Mouse (Mus musculus) stomach, embryonic 15.5 days (tissue): ENCODE data around the gene Pam16. TPM values are rescaled to one million over a fixed set of nuclear protein-coding genes. Genes with fewer than 3 reads are reported as not detected.

Experiments
- ATAC-seq: fragments of 200-750 bp; cut with Nextera tagmentation; 2 replicates; pipeline ENCODE4 v1.8.0; 2017; ENCODE audit warnings: low read depth, moderate number of reproducible peaks, moderate TSS enrichment; ENCODE audit not compliant: insufficient read depth, low FRiP score
- H3K27ac ChIP-seq: fragments of 300-500 bp; sonication (generic); 2 replicates; pipeline ENCODE4 v1.5.1; 2015; ENCODE audit warnings: mild to moderate bottlenecking, inconsistent platforms
- H3K27me3 ChIP-seq: fragments of 300-500 bp; sonication (generic); replicated peaks from 2 replicates; pipeline ENCODE4 v1.6.1; 2015; ENCODE audit warnings: inconsistent platforms
- H3K36me3 ChIP-seq: fragments of 300-500 bp; sonication (generic); 2 replicates; pipeline ENCODE4 v1.6.1; 2015; ENCODE audit warnings: inconsistent platforms
- H3K4me1 ChIP-seq: fragments of 300-500 bp; sonication (generic); 2 replicates; pipeline ENCODE4 v1.6.1; 2015; ENCODE audit warnings: inconsistent platforms
- H3K4me2 ChIP-seq: fragments of 300-500 bp; sonication (generic); 2 replicates; pipeline ENCODE4 v1.6.1; 2015; ENCODE audit warnings: mild to moderate bottlenecking, inconsistent platforms
- H3K4me3 ChIP-seq: fragments of 300-500 bp; sonication (generic); replicated peaks from 2 replicates; pipeline ENCODE4 v1.5.1; 2015; ENCODE audit warnings: inconsistent platforms
- H3K9ac ChIP-seq: fragments of 300-500 bp; sonication (generic); 2 replicates; pipeline ENCODE4 v1.6.1; 2015; ENCODE audit warnings: inconsistent platforms
- H3K9me3 ChIP-seq: fragments of 300-500 bp; sonication (generic); 2 replicates; pipeline ENCODE4 v1.6.1; 2016; ENCODE audit warnings: inconsistent platforms
- WGBS: fragments of 180-500 bp; shearing (Covaris S2); methylation state at CpG from one replicate; pipeline ENCODE4 v1.1.7; 2015; 5-methylcytosine and 5-hydroxymethylcytosine counted together
- polyA plus RNA-seq: library from polyadenylated mRNA; unstranded; fragments of >200 nt; fragmentation: Nextera tagmentation; extraction: Ambion mirVana; gene quantifications from 2 replicates; pipeline ENCODE4 v1.2.1, GENCODE M21; 2015

The Pam16 gene
- polyA plus RNA-seq, 1 experiment from 2014 or later = 46.5 TPM

DNA sequence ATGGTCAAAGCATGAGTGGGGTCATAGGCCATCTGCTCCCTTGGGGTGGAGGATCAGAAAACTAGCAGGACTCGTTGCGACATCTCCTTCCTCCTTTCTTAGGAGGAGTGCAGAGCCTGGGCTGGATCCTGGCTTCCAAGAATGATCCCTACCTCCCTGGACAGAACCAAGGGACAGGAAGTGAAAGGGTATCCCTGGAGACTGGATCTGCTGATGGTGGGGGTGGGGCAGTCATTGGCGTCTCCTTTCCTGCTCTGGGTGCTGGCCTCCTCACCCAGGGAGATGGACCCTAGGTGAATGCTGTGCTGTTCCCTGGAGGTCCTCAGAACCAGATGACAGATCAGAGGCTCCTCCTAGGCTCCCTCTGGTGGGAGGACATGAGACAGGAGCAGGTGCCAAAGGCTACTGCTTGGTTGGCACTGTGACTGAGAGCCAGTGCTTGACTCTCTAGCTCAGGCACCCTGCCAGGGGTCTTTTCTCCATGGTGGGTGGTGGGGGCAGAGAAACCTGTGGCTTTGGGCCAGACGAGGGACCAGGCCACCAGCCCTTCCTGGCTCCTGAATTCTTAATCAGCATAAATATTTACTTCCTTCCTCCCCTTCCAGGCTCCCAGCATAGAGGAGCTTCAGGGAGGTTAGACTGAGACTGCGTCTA, 18.2 kb downstream of the Pam16 start:
- Histone ChIP-seq H3K9me3 (no peaks in the 10 kb centered on the region), H3K27me3 (no peaks in the 10 kb centered on the region), H3K27ac (peak overlapping the region; percentile 62), H3K4me1 (peaks cover 68% of the 10 kb centered on the region), H3K4me2 (0 out of 2 replicates have a peak overlapping the region, but pooled peaks have one; percentile 19), H3K4me3 (no peak overlapping the region), H3K36me3 (peaks cover 16% of the 10 kb centered on the region), H3K9ac (no peak overlapping the region)
- 15% methylated on average over 5 of the region's 5 CpGs for WGBS
- no peak for ATAC-seq

DNA sequence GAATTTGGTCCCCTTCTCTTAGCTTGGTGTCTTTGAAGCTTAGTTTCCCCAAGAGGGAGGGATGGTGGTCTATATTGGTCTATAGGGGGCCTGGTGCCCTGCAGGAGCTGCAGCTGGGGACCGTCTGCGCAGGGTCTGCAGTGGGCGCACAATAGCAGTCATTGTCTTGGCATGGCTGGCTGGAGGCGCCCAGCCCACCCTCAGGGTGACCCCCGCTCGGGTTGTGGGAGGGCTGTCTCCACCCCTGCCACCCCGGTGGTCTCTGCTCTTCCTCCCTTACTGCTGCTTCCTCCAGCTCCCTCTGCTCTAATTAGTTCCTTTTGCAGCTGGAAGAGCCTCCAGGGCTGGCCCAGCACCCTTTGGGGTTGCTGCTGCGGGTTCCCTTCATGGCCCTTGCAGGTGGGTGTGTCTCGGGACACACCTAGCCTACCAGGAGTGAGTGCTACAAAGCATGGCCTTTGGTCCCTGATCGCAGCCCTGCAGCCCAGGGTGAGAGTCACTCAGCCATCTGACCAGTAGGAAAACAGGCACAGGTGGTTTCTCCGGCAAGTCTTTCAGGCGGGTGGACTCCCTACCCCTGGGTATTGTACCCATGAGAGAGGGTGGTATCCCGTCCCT, 19.2 kb downstream of the Pam16 start:
- peak; percentile 34; the same call in 1 of the 2 replicates for ATAC-seq
- H3K4me2 ChIP-seq = peak overlapping the region; percentile 25; the same call in 1 of the 2 replicates
- H3K4me1 ChIP-seq = peaks cover 76% of the 10 kb centered on the region

DNA sequence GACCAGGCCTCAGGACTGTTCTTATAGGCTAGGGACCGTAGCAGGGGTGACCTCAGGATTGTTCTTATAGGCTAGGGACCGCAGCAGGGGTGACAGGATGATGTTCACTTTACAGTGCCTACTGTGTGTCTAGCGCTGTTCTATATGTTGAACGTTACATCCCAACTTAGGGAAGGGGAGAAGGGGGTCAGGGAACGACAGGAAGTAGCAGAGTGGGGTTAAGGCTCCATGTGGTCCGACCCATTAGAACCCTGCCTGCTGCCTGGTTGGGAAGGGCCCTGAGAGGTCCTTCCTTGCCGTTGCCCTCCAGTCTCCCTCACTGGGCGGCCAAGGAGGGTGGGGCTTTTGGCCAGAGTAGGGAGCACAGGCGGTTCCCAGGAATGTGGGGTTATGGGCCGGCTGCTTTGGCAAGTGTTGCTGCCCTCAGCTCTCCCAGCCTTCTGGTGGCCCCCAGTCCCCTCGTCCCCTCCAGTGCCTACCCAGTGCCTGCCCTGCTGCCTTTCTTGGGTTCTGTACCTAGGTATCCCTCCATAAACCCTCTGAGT, 20.4 kb downstream of the Pam16 start:
- WGBS = 51% methylated on average over 11 of the region's 11 CpGs
- no peak for ATAC-seq
- peaks cover 7% of the 10 kb centered on the region; the same call in 1 of the 2 replicates for H3K36me3 ChIP-seq
- peak overlapping the region; percentile 48; the same call in 1 of the 2 replicates for H3K27ac ChIP-seq
- H3K9me3 ChIP-seq = no peaks in the 10 kb centered on the region
- peaks cover 84% of the 10 kb centered on the region for H3K4me1 ChIP-seq
- H3K4me3 ChIP-seq = no peak overlapping the region
- no peaks in the 10 kb centered on the region for H3K27me3 ChIP-seq
- H3K9ac ChIP-seq = no peak overlapping the region
- no peak overlapping the region for H3K4me2 ChIP-seq

More for the DNA sequence above, 19.2 kb downstream of the Pam16 start:
- Histone ChIP-seq H3K27ac (peak overlapping the region; percentile 62), H3K9me3 (no peaks in the 10 kb centered on the region), H3K36me3 (peaks cover 9% of the 10 kb centered on the region; the same call in 1 of the 2 replicates), H3K27me3 (no peaks in the 10 kb centered on the region), H3K9ac (no peak overlapping the region), H3K4me3 (no peak overlapping the region)
- WGBS = 55% methylated on average over 13 of the region's 13 CpGs

DNA sequence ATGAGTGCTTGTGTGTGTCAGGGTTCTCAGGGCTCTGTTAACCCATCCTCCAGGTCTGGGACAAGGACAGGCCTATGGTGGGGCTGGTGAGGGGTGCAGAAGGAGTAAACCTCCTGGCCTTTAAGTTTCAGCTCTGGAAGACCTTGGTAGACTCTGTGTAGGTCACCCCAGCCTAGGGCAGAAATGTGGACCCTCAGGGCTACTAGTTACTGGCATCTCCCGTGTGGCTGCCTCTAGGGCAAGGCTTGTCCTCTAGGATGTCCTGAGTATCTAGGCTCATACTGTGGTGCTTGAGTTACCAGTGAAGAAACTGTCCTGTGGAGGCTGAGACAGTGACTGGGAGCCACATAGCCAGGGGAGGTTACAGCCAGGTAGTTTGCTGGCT, 21.3 kb downstream of the Pam16 start:
- no peak for ATAC-seq
- 58% methylated on average over 1 of the region's 1 CpGs for WGBS
- H3K4me3 ChIP-seq = no peak overlapping the region
- no peak overlapping the region for H3K9ac ChIP-seq
- H3K9me3 ChIP-seq = no peaks in the 10 kb centered on the region
- H3K4me1 ChIP-seq = peaks cover 93% of the 10 kb centered on the region
- H3K27ac ChIP-seq = peak overlapping the region; percentile 82
- H3K27me3 ChIP-seq = no peaks in the 10 kb centered on the region
- H3K4me2 ChIP-seq = 0 out of 2 replicates have a peak overlapping the region, but pooled peaks have one; percentile 27
- H3K36me3 ChIP-seq = 0 out of 2 replicates have a peak, but pooled peaks cover 3% of the 10 kb centered on the region

DNA sequence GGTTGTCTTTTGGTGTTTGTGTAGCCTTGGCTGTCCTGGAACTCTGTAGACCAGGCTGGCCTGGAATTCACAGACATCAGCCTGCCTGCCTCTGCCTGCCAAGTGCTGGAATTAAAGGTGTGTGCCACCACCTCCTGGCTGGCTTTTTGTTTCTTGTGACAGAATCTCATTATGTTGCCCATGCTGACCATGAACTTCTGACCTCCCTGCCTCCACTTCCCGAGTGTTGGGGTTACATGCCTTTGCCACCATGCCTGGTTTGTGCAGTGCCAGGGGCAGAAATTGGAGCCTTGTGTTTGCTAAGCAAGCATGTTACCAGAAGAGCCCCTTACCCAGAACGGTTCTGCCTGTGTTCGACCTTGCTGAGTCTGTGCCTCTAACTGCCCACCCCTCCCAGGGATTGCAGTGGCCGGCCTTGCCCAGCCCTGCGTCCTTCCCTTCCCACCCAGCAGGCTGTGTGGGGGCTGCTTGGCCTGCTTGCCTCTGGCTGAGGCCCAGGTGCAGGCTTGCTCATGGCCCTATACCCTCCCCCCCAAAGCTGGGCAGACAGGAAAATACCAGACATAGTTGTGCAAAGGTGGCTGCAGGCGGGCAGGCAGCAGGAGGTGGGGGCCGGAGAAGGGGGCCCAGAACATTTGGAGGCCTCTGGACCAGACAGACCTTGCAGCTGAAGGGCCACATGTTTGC, 21.9 kb downstream of the Pam16 start:
- Histone ChIP-seq H3K27me3 (no peaks in the 10 kb centered on the region), H3K9ac (no peak overlapping the region), H3K27ac (peak overlapping the region; percentile 82), H3K4me3 (no peak overlapping the region), H3K36me3 (no peaks in the 10 kb centered on the region), H3K4me2 (peak overlapping the region; percentile 27; the same call in 1 of the 2 replicates), H3K4me1 (peaks cover 93% of the 10 kb centered on the region), H3K9me3 (no peaks in the 10 kb centered on the region)
- ATAC-seq = peak; percentile 18; the same call in 1 of the 2 replicates
- WGBS = 22% methylated on average over 7 of the region's 7 CpGs

DNA sequence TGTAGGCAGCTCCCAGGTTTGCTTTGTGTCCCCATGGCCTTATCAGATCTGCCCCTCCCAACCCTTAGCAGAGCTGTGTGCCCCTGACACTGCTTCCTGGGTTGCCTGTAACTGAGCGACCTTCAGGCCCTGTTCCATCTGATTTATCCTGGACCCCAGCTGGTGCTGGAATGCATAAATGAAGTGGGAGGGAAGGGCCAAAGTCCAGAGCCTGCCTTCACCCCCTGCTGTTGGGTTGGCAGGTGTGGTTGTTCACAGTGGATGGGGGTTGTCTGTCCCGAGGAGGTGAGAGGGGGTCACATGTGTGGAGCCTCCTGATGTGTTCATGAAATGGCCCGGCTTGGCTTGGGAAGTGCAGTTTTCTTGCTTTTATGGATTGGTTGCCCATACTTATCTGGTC, 22.6 kb downstream of the Pam16 start:
- Histone ChIP-seq H3K9me3 (no peaks in the 10 kb centered on the region), H3K27ac (peak overlapping the region; percentile 82), H3K27me3 (no peaks in the 10 kb centered on the region), H3K4me3 (no peak overlapping the region), H3K9ac (no peak overlapping the region), H3K36me3 (no peaks in the 10 kb centered on the region), H3K4me2 (no peak overlapping the region), H3K4me1 (peaks cover 92% of the 10 kb centered on the region)
- ATAC-seq = peak; percentile 50
- 24% methylated on average over 3 of the region's 3 CpGs for WGBS

DNA sequence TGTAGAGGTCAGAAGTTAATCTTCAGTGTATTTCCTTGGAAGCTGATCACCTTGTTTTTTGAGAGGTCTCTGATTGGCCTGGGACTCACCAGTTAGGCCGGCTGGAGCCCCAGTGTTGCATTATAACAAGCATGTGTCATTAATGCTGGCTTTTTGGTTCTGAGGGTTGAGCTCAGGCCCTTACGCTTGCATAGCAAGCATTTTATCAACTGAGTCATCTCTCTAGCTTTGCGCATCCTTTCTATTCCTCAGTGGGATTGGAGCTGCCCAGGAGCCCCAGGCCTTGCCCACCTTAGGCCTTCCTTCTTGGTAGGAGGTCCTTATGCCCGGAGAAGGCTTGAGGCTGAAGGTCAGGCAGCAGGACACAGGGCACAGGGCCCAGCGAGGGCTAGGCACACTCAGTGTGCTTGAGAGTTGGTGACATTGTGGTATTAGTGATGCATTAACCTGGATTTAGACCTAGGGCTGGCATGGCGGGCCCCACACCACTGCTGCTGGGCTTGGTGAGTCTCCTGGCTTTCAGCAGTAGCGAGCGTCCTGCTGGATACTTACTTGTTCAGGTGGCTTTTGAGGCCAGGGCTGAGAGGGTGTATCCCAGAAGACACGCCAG, 24.0 kb downstream of the Pam16 start:
- ATAC-seq = no peak
- Histone ChIP-seq H3K4me2 (no peak overlapping the region), H3K9ac (no peak overlapping the region), H3K27ac (peak overlapping the region; percentile 59), H3K4me1 (peaks cover 92% of the 10 kb centered on the region), H3K27me3 (no peaks in the 10 kb centered on the region), H3K9me3 (no peaks in the 10 kb centered on the region), H3K36me3 (no peaks in the 10 kb centered on the region), H3K4me3 (no peak overlapping the region)
- WGBS = 69% methylated on average over 9 of the region's 9 CpGs

DNA sequence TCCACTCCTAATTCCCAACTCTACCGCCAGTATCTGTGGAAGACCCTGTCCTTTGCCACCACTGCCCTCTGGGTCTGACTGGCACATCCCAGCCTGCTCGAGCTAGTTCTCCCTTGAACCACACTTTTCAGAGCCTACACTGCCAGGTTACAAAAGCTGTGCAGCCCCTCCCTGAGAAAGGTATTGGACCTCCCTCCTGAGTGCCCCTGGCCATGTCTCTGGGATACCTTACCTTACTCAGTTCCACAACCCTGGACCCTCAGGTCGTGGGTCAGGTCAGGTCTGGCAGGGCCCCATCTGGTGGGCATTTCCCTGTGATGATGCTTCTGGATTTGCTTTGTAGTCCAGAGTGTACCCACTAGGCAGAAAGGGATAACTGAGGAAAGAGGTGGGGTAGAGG, 25.2 kb downstream of the Pam16 start:
- no peaks in the 10 kb centered on the region for H3K36me3 ChIP-seq
- no peak for ATAC-seq
- H3K4me1 ChIP-seq = peaks cover 89% of the 10 kb centered on the region
- no peak overlapping the region for H3K4me3 ChIP-seq
- no peaks in the 10 kb centered on the region for H3K9me3 ChIP-seq
- H3K4me2 ChIP-seq = no peak overlapping the region
- H3K27me3 ChIP-seq = no peaks in the 10 kb centered on the region
- 79% methylated on average over 3 of the region's 3 CpGs for WGBS
- no peak overlapping the region for H3K9ac ChIP-seq
- H3K27ac ChIP-seq = no peak overlapping the region; the same call in 1 of the 2 replicates

DNA sequence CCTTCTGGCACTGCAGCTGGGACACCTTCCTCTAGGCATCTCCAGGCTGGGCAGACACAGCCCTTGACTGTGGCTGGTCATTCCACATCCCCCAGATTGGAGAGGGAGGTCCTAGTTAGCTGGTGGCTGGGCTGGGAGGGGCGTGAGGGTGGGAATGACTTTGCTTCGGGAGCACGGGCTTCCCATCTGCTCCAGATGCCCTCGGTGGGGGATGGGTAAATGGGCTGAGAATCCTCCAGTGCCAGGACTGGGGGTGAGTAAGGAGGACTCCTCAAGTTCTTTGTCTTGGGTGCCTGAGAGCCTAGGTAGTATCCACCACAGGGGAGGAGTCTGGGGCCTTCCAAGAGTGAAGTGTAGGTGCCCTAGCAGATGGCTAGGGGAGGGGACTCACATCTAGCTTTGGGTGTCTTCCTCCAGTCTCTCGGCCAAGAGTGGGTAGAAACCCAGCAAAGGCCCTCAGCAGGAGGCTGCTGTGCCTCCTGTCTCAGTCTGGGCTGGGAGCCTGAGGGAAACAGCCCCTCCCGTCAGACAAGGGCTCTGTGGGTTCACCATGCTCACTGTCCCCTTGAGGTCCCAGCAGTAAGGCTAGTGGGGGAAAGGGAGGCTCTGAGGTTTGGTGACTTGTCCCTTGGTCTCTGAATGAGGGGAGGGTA, 25.8 kb downstream of the Pam16 start:
- no peak overlapping the region for H3K4me3 ChIP-seq
- peak overlapping the region; percentile 22 for H3K4me2 ChIP-seq
- H3K4me1 ChIP-seq = peaks cover 83% of the 10 kb centered on the region
- 36% methylated on average over 6 of the region's 6 CpGs for WGBS
- H3K27me3 ChIP-seq = no peaks in the 10 kb centered on the region
- H3K9ac ChIP-seq = no peak overlapping the region
- no peak for ATAC-seq
- peak overlapping the region; percentile 3; the same call in 1 of the 2 replicates for H3K27ac ChIP-seq
- H3K36me3 ChIP-seq = no peaks in the 10 kb centered on the region
- no peaks in the 10 kb centered on the region for H3K9me3 ChIP-seq

DNA sequence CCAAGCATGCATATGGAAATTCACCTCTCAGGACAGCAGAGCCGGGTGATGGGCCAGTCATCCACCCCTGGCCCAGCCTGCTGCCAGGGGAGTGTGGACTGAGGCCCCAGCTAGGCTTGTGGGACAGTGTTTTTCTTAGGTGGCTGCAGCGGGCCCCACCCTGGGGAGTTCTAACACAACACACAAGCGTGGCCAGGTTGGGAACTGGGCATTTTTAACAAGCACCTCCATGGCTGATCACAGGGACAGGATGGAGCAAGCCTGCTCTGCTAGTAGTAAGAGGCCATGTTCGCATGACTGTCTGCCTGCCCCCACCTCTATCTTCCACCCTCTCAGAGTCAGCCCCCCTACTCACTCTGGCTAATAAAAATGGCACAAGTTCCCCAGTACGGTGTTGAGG, 26.7 kb downstream of the Pam16 start:
- Histone ChIP-seq H3K4me3 (no peak overlapping the region), H3K4me1 (peaks cover 81% of the 10 kb centered on the region), H3K36me3 (no peaks in the 10 kb centered on the region), H3K9ac (no peak overlapping the region), H3K4me2 (peak overlapping the region; percentile 22; the same call in 1 of the 2 replicates), H3K9me3 (no peaks in the 10 kb centered on the region), H3K27me3 (no peaks in the 10 kb centered on the region), H3K27ac (peak overlapping the region; percentile 3; the same call in 1 of the 2 replicates)
- ATAC-seq = no peak
- WGBS = 67% methylated on average over 5 of the region's 5 CpGs

DNA sequence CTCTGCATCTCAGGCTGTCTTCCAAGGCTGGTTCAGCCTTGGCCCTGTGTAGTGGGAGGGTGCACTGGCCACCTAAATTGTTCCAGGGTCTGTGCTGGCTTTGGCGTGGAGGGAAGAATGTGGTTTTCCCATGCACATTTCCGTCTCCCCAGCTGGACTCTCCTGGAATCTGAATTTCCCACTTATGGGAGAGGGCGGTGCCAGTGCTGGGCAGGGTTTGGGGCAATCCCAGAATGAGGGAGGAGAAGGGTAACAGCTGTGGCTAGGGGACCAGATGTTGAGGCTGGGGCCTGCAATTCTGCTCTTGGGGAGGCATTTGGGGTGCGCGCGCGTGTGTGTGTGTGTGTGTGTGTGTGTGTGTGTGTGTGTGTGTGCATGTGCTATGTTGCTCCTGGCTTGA, 27.5 kb downstream of the Pam16 start:
- H3K4me3 ChIP-seq = peak overlapping the region; percentile 85
- no peaks in the 10 kb centered on the region for H3K9me3 ChIP-seq
- H3K27me3 ChIP-seq = no peaks in the 10 kb centered on the region
- H3K9ac ChIP-seq = no peak overlapping the region
- H3K27ac ChIP-seq = peak overlapping the region; percentile 95; the same call in 1 of the 2 replicates
- 48% methylated on average over 7 of the region's 7 CpGs for WGBS
- peaks cover 80% of the 10 kb centered on the region for H3K4me1 ChIP-seq
- H3K36me3 ChIP-seq = no peaks in the 10 kb centered on the region
- no peak for ATAC-seq
- H3K4me2 ChIP-seq = peak overlapping the region; percentile 92
